Mouse (Mus musculus): ENCODE data around the gene Metrn.
"Not testable (repeated sequence)": the region's sequence is repeated elsewhere in the genome, so short reads cannot be mapped to it uniquely, and the experiment has no call there.

Gene Metrn

DNA sequence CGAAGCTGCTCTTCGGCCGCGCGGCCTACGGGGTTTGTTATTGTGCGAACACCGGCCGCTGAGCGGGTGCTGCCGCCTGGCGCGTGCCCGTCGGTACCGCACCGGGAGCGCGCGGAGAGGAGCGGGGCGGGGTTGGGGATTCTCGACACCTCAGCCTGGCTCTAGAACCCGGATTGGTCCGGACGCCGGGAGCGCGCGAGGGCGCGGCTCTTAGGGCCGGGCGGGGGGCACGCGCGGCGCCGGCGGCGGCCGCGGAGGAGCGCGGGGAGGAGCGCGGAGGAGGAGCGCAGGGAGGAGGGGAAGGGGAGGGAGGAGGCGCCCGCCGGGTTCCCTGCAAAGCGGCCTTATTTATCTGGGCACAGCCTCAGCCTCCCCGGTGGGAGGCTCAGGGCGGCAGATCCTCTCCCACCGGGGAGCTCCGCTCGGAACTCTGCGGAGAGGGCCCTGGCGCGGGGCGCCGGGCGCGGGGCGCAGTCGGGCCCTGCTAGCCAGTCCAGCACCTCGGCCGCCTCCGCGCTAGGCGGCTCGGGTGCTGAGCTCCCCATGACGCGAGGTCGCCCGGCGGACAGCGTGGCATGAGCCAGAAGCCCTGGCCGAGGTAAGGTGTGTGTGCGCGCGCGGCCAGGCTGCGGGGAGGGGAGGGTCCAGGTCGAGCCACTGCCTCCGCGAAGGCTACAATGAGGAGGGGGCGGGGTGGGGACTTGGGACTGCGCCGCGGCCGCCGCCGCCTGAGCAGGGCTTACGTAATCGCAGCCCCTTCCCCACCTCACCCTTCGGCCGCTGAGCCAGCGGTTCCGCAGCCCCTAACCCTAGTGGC is 12.1 kb upstream of the Metrn start, which contains the start of gene Fbxl16:
TSS of gene Fbxl16 (plus strand) at position 297 of the 817 bp plus-strand sequence.
- DNase-seq (ENCODE audit: low spot score in 2 of 2), result peak in 1 of 2 experiments; percentile 64

DNA sequence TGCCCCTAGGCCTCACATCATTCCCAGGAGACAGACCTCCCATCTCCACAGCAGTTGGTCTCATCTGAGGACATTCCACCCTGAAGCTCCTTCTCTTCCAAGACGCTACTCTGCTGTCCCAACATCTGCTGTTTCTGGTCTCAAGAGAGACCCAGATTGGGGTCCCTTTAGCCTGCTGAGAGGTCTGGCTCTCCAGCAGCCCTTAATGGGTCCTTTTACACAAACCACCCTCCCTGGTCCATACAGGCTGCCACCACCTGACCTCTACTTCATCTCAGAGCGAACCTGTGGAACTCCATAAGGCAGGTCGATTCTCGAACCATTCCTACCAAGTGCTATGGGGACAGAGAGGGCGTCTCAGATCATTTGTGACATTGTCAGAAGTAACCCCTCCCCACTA is 11.1 kb upstream of the Metrn start:
- no peak for DNase-seq (ENCODE audit: low spot score in 2 of 2)

DNA sequence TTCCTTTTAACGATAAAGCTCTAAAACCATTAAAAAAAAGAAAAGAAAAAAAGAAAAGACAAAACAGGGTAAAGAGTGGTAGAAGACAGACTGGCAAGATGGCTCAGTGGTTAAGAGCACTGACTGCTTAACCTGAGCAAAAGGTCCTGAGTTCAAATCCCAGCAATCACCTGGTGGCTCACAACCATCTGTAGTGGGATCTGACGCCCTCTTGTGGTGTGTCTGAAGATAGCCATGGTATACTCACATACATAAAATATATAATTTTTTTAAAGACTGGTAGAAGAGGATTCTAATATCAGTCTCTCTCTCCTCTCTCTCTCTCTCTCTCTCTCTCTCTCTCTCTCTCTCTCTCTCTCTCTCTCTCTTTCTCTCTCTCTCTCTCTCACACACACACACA is 10.5 kb upstream of the Metrn start:
- not testable (repeated sequence) for DNase-seq (ENCODE audit: low spot score in 2 of 2)

DNA sequence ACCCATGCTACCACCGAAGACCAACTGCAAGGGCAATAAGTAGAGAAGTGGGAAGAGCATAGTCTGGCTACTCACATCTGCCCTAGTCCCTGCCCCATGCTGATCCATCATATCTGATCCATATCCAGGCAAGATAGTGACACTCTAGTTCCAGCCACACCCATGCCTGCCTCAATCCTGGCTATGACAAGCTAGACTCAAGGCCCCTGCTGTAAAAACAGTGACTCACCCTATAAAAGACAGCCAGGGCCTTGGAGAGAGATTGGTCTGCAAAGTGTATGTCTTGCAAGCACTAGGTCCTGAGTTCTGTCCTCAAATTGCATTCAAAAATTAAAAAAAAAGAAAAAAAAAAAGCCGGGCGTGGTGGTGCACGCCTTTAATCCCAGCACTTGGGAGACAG is 9.6 kb upstream of the Metrn start:
- no peak for DNase-seq (ENCODE audit: low spot score in 2 of 2)

DNA sequence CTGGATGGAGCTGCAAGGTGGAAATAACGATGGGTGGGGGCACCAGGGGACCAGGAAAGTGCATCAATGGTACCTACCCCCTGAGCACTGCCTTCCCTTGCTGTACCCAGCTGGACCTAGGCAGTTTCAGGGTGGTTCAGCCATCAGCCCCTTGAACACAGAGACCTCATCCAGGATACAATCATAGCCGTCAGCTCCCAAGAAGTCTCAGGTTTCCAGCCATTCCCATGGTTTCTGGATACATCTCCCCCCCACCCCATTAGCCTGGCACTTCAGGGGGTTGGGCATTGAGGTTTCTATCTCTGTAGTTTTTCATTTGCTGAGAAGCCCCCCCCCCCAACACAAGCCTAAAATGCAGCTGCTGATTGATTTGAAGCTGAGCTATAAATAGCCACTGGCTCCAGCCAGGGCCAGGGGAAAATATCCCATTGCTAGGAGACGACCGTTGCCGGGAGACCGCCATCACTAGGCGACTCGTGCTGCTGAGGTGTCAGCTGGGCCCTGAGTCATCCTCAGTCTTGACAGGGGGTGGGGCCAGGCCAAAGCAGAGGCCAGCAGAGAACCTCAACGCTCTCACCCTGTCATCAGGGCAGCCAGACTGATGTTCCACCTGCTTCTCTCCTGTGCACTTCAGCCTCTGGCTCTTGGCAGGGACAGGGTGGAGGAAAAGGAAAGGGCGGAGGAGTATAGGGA is 6.0 kb upstream of the Metrn start:
- DNase-seq (ENCODE audit: low spot score in 2 of 2), result no peak

DNA sequence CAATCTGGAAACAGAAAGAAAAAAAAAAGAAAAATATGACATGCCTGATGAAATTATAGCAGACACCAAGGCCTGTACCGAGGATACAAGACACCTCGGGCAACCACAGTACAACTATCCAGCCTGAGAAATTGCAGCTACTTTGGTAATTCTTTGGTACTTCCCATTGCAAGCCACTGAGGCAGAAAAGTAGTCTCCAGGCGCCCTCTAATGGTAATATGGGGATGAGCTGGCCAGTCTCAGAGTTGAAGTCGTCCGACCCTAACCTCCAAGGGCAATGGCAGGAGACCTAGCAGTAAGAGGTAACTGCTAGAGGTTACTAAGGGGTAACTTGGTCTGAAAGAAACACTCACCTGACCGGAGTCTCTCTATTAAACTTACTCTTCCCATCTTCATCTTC is 4.1 kb upstream of the Metrn start:
- peak in 1 of 2 experiments; percentile 63 for DNase-seq (ENCODE audit: low spot score in 2 of 2)

DNA sequence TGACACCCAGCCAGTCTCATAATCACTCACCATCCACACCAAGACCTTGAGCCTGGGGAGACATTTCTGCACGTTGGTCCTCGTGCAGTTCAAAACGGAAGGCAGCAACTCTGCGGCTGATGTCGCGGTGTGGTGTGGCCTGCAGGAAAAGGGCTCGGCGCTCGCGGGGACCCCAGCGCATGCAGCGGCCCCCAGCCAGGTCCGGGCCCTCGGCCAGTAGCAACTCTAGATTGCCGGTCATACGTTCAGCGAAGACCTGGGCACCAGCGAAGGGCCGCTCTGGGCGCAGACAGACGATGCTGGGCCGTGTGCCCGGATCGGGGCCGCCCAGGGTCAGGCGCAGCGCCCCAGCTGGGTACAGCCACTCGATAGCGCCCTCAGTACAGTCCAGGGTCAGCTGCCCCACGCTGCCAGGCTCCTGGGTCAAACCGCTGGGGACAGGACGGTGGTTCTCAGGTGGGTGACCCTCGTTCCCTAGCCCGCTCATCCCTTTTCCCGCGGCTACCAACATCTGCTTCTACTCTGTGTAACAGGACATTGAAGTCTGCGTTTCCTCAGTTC is 645 bp downstream of the Metrn start:
- DNase-seq (ENCODE audit: low spot score in 2 of 2), result peak in 1 of 2 experiments; percentile 74

DNA sequence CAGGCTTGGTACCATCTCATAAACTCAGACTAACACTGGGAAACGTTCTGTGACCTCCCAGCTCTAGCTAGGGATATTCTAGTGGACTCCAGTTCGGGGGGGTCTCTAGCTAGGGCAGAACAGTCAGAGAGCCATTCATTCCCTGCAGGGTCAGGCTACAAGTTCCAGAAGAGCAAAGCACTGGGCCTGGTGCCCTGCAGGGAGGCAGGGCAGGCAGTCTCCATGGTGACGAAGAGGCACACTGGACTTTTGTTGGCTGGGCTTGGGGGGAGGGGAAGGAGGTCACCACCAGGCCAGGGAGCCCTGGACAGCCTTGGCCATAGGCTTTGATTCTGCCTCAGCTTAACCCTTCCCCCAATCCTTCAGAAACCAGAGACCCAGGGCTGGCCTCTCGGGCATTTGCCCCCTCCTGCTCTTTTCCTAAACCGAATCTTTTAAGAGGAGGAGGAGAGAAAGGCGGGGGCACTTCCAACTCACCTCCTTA is 1.3 kb downstream of the Metrn start, which contains the start of gene AC134908.4:
TSS of gene AC134908.4 (minus strand) at position 51 of the 484 bp plus-strand sequence.
- no peak for DNase-seq (ENCODE audit: low spot score in 2 of 2)

DNA sequence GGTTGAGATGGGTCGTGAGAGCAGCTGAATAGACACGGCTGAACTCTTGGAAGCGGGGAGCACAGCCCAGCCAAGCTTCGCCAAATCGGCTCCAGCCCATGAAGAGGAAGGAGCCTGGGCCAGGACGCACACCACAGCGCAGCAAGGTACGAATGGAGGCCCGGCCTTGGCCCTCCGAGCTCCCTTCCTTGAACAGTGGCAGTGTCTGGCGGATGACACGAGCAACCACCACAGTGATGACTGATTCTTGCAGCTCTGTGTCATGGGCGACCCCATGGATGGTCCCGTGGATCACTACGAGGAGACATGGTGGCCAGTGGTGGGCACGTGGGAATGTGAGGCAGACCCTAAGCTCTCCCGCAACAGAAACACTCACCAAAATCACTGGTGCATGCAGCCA is 1.9 kb downstream of the Metrn start:
- DNase-seq (ENCODE audit: low spot score in 2 of 2), result no peak

DNA sequence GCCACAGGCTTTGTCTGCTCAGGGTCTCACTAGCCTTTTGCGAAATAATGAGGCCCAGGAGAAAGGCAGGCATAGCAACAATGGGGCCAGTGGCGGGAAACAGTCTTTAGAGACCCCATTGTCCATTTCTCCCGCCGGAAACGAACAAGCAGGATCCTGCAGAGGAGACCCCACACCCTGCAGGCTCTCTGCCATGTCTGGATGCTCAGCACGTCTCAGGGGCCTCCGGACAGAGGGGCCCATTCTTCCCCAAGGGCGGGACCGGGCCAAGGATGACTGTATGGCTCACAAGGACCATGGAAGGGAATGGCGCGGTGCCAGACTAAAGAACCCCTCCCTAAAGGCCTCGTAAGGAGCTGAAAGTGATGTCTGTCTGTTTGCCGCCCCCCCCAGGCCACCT is 2.7 kb downstream of the Metrn start:
- no peak for DNase-seq (ENCODE audit: low spot score in 2 of 2)

DNA sequence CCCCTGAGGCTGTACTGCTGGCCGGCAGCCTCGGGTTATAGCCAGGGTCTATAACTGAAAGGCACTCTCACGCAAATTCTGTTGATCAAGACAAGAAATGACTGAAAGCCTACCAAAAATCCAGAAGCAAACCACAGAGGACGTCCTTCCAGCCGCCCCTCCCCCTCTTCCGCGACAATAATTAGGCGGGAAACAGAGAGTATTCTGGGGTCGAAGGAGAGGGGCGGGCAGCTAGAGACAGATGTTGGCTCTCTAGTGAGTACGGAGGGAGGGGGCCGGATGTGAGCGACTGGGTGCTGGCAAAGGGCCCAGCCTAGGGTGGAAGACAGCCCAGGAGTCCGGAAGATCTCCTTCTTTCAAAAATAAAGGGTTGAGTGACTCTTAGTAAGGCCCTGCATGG is 4.3 kb downstream of the Metrn start, which contains the start of gene Fam173a:
TSS of gene Fam173a (minus strand) at position 287 of the 400 bp plus-strand sequence.
- peak; percentile 75 to 86 for DNase-seq (ENCODE audit: low spot score in 2 of 2)

DNA sequence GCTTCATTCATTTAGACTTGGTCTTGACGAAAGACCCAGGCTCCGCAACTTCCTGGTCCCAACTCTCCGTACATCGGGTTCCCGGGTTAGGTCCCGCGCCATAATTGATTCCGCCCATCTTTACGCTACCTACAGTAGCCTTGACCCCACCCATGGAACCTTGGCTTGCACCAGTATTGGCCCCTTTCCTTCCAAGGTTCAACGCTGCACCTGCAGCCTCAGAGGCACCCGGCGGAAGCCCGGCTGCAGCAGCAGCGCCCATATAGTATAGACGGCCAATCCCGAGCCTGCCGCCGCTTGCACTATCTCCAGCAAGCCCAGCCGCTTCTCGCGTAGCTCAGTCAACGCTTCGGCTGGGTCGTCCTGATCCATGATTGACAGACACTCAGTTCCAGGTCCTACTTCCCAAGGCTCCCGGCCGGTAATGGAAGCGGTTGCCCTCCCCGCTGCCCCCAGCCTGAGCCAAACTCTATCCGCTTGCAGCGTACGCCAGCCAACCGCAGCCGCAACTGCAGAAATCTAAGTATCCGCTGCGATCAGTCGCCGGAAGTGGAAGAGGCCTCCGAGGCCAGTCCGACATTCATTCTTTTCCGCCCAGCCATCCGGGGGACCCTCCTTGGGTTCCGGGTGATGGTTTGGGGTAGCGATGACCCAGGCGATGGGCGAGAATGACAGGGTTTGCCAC is 5.0 kb downstream of the Metrn start:
- DNase-seq (ENCODE audit: low spot score in 2 of 2), result peak; percentile 89 to 95

DNA sequence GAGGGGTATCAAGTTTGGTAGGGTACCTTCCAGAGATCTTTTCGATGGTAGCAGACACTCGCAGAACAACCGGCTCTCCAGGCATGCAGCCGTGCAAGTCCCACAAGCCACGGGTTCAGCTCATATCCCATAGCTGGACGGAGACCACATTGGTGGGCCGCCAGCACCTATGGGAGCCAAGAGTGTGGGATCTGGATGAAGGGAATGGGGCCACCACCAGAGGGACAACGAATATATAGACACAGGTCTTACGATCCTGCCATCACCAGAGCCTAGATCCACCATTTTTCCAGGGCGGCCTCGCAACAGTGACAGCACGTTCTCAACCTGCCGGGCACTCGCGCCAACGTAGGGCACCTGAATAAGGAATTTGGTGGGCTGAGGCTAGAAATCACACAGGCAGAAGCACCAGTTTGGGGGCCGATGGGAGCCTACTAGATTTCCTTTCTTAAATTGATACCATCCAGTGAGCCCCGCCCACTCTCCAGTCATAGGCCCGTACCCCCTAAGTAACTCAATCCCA is 5.6 kb downstream of the Metrn start:
- no peak for DNase-seq (ENCODE audit: low spot score in 2 of 2)

DNA sequence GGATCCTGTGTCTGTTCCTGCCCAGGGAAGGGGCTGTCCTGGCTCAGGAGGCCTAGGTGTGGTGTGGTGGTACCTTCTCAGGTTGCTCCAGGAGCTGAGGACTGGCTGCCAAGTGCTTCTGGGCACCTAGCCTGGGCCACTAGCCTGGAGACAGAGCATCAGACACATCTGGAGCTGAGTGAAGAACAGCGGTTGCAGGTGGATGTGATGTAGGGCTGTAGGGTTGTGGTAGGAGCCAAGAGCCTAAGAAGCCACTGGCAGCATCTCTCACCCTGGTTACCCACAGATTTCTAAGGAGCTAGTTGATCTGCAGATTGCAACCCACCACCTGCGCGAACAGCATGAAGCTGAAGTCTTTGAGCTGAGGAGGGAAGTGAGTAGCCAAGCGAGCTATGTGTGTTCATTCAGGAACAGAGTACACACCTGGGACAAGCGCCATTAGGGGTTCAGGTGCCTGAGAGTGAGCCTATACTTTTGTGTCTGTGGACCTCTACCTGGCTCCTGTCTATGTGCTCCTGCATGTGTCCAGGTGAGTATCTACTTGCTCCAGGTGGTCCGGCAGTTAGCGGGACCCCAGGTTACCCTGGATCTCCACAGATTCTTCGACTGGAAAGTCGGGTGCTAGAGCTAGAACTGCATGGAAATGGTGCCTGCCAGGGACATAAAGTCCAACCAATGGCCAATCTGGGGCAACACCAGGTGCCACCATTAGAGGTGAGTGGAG is 10.0 kb downstream of the Metrn start:
- no peak for DNase-seq (ENCODE audit: low spot score in 2 of 2)

DNA sequence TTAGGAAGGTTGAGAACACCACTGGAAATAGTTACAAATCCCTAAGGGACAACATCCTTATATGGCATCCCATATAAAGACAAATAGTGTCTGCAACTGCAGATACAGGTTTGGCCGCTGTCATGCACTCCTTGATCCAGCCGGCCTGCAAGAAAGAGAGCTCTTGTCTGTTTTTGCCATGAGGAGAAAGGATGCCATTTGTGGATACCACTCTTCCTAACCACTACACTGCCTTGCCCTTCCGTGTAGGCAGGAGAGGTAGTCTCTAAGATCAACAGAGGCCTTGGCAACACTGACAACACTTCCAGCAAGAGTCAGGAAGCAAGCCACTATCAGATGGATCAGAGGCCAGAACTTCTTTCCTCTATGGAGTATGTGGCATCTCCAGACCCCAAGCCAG is 10.7 kb downstream of the Metrn start, which contains the start of gene Ccdc78:
TSS of gene Ccdc78 (plus strand) at position 301 of the 400 bp plus-strand sequence.
- no peak for DNase-seq (ENCODE audit: low spot score in 2 of 2)

DNA sequence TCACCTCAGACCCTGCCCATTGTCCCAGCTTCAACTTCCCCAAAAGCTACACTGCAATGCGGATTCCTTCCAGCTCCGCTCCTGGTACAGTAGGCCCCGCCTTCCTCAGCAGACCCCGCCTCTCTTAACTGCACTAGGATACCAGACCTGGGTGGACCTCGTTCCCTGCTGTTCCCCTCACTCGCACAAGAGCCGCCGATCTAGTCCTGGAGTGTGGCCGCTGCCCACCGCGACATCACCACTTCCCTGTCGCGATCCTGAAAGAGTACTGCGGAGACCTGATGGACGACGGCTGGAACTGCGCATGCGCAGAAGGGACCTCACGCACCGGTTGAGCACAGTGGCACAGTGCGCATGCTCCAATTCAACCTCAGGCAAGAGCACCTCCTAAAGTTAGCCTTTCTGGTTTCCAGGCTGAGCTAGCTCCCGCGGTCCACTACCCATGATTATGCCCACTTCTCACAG is 11.6 kb downstream of the Metrn start, which contains the start of gene Haghl:
TSS of gene Haghl (minus strand) at position 393 of the 465 bp plus-strand sequence.
- peak; percentile 92 to 98 for DNase-seq (ENCODE audit: low spot score in 2 of 2)

DNA sequence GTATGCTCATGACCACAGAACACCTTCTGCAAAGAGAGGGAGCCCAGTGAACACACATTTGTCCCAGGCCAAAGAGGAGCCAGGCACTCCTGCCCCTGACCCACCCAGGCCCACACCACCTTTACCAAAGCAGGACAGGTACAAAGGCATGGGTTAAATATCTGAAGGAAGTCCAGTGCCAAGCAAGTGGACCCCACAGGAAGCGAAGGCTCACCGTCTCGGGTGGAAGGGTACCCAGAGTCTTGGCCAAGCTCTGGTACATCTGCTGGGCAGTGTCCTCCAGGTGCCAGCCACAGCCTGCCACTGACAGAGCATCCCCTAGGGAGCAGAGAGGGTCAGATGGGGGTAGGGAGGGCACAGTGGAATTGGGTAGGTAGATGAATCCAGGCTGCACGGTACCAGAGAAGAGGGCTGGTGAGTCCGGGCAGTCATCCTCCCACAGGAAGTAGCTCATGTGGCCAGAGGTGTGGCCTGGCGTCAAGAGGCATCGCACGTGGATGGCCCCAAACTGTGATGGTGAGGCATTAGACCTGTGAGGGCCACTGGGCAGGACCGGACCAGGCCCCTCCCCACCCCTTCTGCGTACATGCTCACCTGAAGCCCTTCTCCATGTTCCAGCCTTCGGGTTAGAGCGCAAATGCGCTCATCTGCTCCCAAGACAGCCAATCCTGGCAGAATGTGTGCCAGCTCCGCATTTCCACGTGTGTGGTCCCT is 12.9 kb downstream of the Metrn start:
- peak in 1 of 2 experiments; percentile 64 for DNase-seq (ENCODE audit: low spot score in 2 of 2)

DNA sequence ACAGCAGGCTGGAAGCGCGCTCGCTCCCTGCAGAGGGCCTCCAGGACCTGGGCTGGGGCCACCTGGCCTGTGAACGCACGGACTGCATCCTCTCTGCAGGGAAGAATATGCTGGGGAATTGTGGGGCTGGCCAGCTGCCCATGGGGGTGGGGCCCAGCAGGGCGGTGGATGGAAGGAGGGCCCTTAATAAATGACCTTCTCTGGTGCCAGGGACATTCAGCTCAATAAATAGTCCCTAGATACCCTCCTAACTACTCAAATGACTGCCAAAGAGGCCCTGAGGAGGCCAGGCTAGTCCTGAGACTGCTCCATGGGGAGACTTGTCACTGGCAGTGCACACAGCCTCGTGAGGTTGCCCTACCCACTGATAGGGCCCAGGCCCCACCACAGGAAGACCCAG is 13.8 kb downstream of the Metrn start:
- DNase-seq (ENCODE audit: low spot score in 2 of 2), result peak in 1 of 2 experiments; percentile 63

DNA sequence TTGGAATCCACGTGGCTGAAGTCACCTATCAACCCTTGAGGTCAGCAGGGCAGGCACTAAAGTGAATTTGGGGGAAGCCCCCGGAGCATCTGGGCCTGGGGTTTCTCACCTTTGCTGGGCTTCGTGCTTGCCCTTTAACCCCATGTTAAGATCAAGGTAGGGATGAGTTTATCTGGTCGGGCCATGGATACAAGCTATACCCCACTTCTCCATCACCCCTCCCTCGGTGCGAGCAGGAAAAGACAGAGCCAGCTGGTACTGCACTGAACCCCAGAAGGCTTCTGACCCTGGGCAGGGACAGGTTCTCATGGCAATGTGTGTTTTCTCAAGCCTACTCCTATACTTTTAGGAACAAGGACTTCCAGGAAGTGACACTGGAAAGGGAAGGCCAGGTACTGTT is 15.6 kb downstream of the Metrn start:
- peak in 1 of 2 experiments; percentile 54 for DNase-seq (ENCODE audit: low spot score in 2 of 2)

DNA sequence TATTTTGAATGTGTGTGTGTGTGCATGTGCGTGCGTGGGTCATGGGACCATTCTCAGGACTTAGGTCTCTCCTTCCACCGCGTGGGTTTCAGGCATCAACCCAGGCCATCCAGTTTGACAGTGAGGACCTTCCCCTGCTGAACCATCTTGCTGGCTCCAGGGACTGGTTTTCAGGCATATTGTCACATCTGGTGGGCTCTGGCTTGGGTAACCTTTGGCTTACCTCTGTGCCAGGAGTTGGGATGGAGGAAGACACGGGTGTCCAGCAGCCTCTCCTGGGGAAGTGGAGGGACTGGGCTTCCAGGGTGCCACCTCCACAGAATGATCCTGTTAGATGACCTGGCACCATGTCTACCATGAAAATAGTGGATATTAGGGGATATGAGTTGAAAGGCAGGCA is 19.0 kb downstream of the Metrn start:
- DNase-seq (ENCODE audit: low spot score in 2 of 2), result no peak

Measured in spleen, postnatal 4 days (tissue).